Mouse (Mus musculus) liver, adult 2 months (tissue): ENCODE measurements around the gene Nr4a1. TPM values are rescaled to one million over a fixed set of nuclear protein-coding genes. Genes with fewer than 3 reads are reported as not detected.

Source experiments
- DNase-seq: peaks from one replicate; pipeline ENCODE4 v3.0.0-alpha.2; 2011; ENCODE audit warnings: low read depth, low spot score; ENCODE audit errors: extremely low read depth
- H3K27ac ChIP-seq: fragments of 200-500 bp; replicated peaks from 2 replicates; pipeline ENCODE4 v1.5.1; 2012; ENCODE audit warnings: low read depth, mild to moderate bottlenecking, control low read depth, inconsistent platforms, low read length; ENCODE audit not compliant: insufficient read depth
- H3K27me3 ChIP-seq: fragments of 200-500 bp; 2 replicates; pipeline ENCODE4 v1.6.1; 2012; ENCODE audit warnings: mild to moderate bottlenecking, moderate library complexity, low read length, inconsistent platforms; ENCODE audit not compliant: control insufficient read depth, insufficient read depth
- H3K36me3 ChIP-seq: fragments of 200-500 bp; 2 replicates; pipeline ENCODE4 v1.6.1; 2012; ENCODE audit warnings: low read length, inconsistent platforms; ENCODE audit not compliant: control insufficient read depth, insufficient read depth
- H3K4me1 ChIP-seq: fragments of 200-500 bp; 2 replicates; pipeline ENCODE4 v1.6.1; 2011; ENCODE audit warnings: low read length; ENCODE audit not compliant: control insufficient read depth, insufficient read depth
- H3K4me3 ChIP-seq: fragments of 200-500 bp; 2 replicates; pipeline ENCODE4 v1.5.1; 2011; ENCODE audit warnings: low read depth, mild to moderate bottlenecking, control low read depth, low read length, moderate library complexity; ENCODE audit not compliant: insufficient read depth
- H3K79me2 ChIP-seq: fragments of 200-500 bp; 2 replicates; pipeline ENCODE4 v1.6.1; 2012; ENCODE audit warnings: inconsistent platforms, mild to moderate bottlenecking, low read length, moderate library complexity; ENCODE audit not compliant: control insufficient read depth, insufficient read depth
- H3K9ac ChIP-seq: fragments of 200-500 bp; 2 replicates; pipeline ENCODE4 v1.6.1; 2012; ENCODE audit warnings: low read depth, mild to moderate bottlenecking, control low read depth, inconsistent platforms, low read length
- CTCF ChIP-seq: fragments of 200-500 bp; IDR thresholded peaks from 2 replicates; pipeline ENCODE4 v1.5.1; 2011; ENCODE audit warnings: low read depth, low read length, control low read depth
- POLR2A ChIP-seq: fragments of 200-500 bp; IDR thresholded peaks from 2 replicates; pipeline ENCODE4 v1.6.1; 2011; ENCODE audit warnings: low read length, control low read depth; ENCODE audit not compliant: insufficient read depth; ENCODE audit errors: extremely low read depth
- WGBS: fragments of 180-500 bp; shearing (Covaris S2); methylation state at CpG from one replicate; pipeline ENCODE4 v1.1.7; 2018; 5-methylcytosine and 5-hydroxymethylcytosine counted together
- polyA plus RNA-seq: library from polyadenylated mRNA; depleted of rRNA; stranded (reverse); fragments of >200 nt; gene quantifications from 2 replicates; pipeline ENCODE4 v1.2.3, GENCODE M21; 2012; rRNA removed
- total RNA-seq: library from RNA; depleted of rRNA; stranded (reverse); fragments of >200 nt; gene quantifications from 2 replicates; pipeline ENCODE4 v1.2.3, GENCODE M21; 2014; rRNA removed

Gene Nr4a1
- total and polyA plus RNA-seq, 2 experiments, result 0.18 to 0.89 TPM

DNA sequence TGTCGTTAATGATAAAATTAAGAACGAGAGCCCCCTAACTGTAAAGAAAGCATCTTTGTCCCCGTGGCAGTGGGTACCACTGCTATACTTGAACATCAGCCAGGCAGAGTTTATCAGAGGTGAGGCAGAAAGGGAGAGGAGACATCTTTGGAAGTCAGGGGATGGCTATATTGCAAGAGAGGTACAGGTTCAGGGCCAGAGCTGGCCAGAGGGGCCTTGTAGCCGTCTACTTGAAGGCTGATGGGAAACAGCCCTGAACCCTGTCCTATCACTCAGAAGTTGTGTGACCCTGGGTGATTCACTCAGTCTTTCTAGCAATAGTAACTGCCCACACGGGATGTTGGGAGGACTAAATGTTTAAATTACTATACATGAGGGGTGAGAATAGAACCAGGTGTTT is 67.1 kb downstream of the Nr4a1 start:
- no peak for DNase-seq
- Histone ChIP-seq H3K79me2 (no peaks in the 10 kb centered on the region), H3K36me3 (no peaks in the 10 kb centered on the region), H3K4me3 (no peak overlapping the region), H3K27me3 (no peaks in the 10 kb centered on the region), H3K27ac (no peak overlapping the region; the same call in 1 of the 2 replicates), H3K4me1 (no peaks in the 10 kb centered on the region), H3K9ac (no peak overlapping the region)
- 52% methylated on average over 5 of the region's 5 CpGs for WGBS
- TF ChIP-seq POLR2A (no peak), CTCF (no peak)

DNA sequence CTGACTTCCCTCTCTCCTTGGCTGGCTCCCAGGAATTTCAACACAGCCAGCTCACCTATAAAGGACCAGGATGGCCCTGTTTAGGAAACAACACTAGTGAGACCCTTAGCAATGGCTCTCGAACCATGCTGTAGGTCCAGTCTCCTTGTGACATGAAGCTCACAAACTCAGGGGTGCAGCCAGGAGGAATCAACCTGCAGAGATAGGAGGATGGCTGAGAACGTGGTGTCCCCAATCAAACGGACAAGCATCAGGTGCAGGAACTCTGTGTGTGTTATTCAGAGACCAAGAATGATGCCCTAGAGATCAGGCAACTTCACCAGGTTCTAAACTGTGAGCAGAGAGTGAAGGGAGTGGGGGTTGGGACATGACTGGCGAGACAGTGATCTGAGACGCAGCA is 68.0 kb downstream of the Nr4a1 start:
- Histone ChIP-seq H3K27me3 (no peaks in the 10 kb centered on the region), H3K36me3 (no peaks in the 10 kb centered on the region), H3K4me3 (no peak overlapping the region), H3K79me2 (no peaks in the 10 kb centered on the region), H3K27ac (no peak overlapping the region), H3K9ac (no peak overlapping the region), H3K4me1 (no peaks in the 10 kb centered on the region)
- 81% methylated on average over 5 of the region's 5 CpGs for WGBS
- no peak for DNase-seq
- TF ChIP-seq CTCF (no peak), POLR2A (no peak)

DNA sequence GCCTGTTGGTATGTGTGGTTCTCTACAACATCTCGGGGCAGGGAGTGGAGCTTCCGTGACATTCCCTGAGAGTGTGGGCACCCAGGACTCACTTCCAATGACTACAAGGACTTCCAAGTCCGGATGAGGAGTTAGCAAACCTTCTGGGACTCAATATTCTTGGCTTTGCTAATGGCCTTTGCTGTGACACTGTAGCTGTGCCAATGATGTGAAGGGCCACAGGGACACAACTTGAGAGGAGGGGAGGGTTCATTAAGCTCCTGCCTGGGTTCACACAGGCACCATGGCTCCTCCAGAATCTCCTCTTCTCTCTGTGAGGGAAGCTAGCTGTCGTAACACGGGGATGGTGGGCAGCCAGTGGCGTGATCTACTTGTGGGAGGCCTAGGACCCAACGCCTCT is 68.6 kb downstream of the Nr4a1 start:
- no peaks in the 10 kb centered on the region for H3K27me3 ChIP-seq
- WGBS, result 91% methylated on average over 7 of the region's 7 CpGs
- no peak overlapping the region for H3K27ac ChIP-seq
- no peaks in the 10 kb centered on the region for H3K36me3 ChIP-seq
- TF ChIP-seq POLR2A, result no peak
- no peak for TF ChIP-seq CTCF
- DNase-seq, result no peak
- H3K4me3 ChIP-seq, result no peak overlapping the region
- H3K4me1 ChIP-seq, result no peaks in the 10 kb centered on the region
- H3K79me2 ChIP-seq, result no peaks in the 10 kb centered on the region
- H3K9ac ChIP-seq, result no peak overlapping the region

DNA sequence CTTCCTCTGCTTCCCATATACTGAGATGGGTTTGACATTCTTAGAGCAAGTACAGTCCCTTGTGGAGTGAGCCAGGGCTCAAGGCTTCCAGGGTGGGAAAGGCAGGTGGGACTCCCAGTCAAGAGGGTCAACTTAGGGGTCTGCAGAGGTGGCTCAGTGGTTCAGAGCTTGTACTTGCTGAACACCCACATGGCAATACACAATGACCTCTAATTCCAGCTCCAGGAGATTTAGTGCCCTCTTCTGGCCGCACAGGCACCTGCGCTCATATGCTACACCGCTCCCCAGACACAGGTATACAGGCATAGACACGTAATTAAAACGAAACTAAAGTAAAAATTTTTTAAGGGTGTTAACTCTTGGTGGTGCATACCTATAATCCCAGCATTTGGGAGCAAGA is 69.4 kb downstream of the Nr4a1 start:
- H3K9ac ChIP-seq, result no peak overlapping the region
- H3K36me3 ChIP-seq, result no peaks in the 10 kb centered on the region
- no peaks in the 10 kb centered on the region for H3K27me3 ChIP-seq
- H3K79me2 ChIP-seq, result no peaks in the 10 kb centered on the region
- H3K27ac ChIP-seq, result no peak overlapping the region
- H3K4me1 ChIP-seq, result no peaks in the 10 kb centered on the region
- no peak for DNase-seq
- 95% methylated on average over 5 of the region's 5 CpGs for WGBS
- no peak overlapping the region for H3K4me3 ChIP-seq
- TF ChIP-seq POLR2A, result no peak
- no peak for TF ChIP-seq CTCF

Other genes with a start within 250 kb of the Nr4a1 start
- gene Gm47841, start 206.9 kb upstream of the Nr4a1 start, total RNA-seq, result not detected in 2 replicates
- gene Gm47841, start 206.9 kb upstream of the Nr4a1 start, polyA plus RNA-seq, result not detected in 2 replicates
- gene Fignl2, start 175.7 kb upstream of the Nr4a1 start, total RNA-seq, result 1.8 and 2.3 TPM in 2 replicates
- 6.4 and 6.9 TPM in 2 replicates for gene Fignl2, start 175.7 kb upstream of the Nr4a1 start, polyA plus RNA-seq
- gene Ankrd33, start 138.5 kb upstream of the Nr4a1 start, total RNA-seq, result not detected in 2 replicates
- not detected in 2 replicates for gene Ankrd33, start 138.5 kb upstream of the Nr4a1 start, polyA plus RNA-seq
- gene Acvrl1, start 125.7 kb upstream of the Nr4a1 start, total RNA-seq, result 3.0 and 4.4 TPM in 2 replicates
- gene Acvrl1, start 125.7 kb upstream of the Nr4a1 start, polyA plus RNA-seq, result 2.3 and 4.0 TPM in 2 replicates
- 4.5 and 5.0 TPM in 2 replicates for gene Acvr1b, start 80.2 kb upstream of the Nr4a1 start, total RNA-seq
- gene Acvr1b, start 80.2 kb upstream of the Nr4a1 start, polyA plus RNA-seq, result 9.4 and 9.6 TPM in 2 replicates
- gene Grasp, start 30.1 kb upstream of the Nr4a1 start, total RNA-seq, result 0.92 and 1.5 TPM in 2 replicates
- gene Grasp, start 30.1 kb upstream of the Nr4a1 start, polyA plus RNA-seq, result 1.2 and 1.5 TPM in 2 replicates
- 55.3 and 63.2 TPM in 2 replicates for gene Atg101, start 30.0 kb downstream of the Nr4a1 start, total RNA-seq
- 89.3 and 94.5 TPM in 2 replicates for gene Atg101, start 30.0 kb downstream of the Nr4a1 start, polyA plus RNA-seq
- gene 6030408B16Rik, start 38.9 kb downstream of the Nr4a1 start, total RNA-seq, result not detected in 2 replicates
- gene 6030408B16Rik, start 38.9 kb downstream of the Nr4a1 start, polyA plus RNA-seq, result 0.10 TPM in 1 of 2 replicates, not detected in the other
- gene Krt80, start 115.9 kb downstream of the Nr4a1 start, total RNA-seq, result 0.07 and 0.09 TPM in 2 replicates
- gene Krt80, start 115.9 kb downstream of the Nr4a1 start, polyA plus RNA-seq, result 0.15 and 0.46 TPM in 2 replicates
- gene Krt7, start 156.8 kb downstream of the Nr4a1 start, total RNA-seq, result 0.20 and 0.37 TPM in 2 replicates
- 0.29 and 0.31 TPM in 2 replicates for gene Krt7, start 156.8 kb downstream of the Nr4a1 start, polyA plus RNA-seq
- gene Krt87, start 184.5 kb downstream of the Nr4a1 start, total RNA-seq, result not detected in 2 replicates
- gene Krt87, start 184.5 kb downstream of the Nr4a1 start, polyA plus RNA-seq, result not detected in 2 replicates
- not detected in 2 replicates for gene Krt88, start 193.5 kb downstream of the Nr4a1 start, total RNA-seq
- not detected in 2 replicates for gene Krt88, start 193.5 kb downstream of the Nr4a1 start, polyA plus RNA-seq
- not detected in 2 replicates for gene Krt81, start 209.5 kb downstream of the Nr4a1 start, total RNA-seq
- not detected in 2 replicates for gene Krt81, start 209.5 kb downstream of the Nr4a1 start, polyA plus RNA-seq
- not detected in 2 replicates for gene Krt86, start 219.2 kb downstream of the Nr4a1 start, total RNA-seq
- not detected in 2 replicates for gene Krt86, start 219.2 kb downstream of the Nr4a1 start, polyA plus RNA-seq
- not detected in 2 replicates for gene Krt83, start 237.2 kb downstream of the Nr4a1 start, total RNA-seq
- not detected in 2 replicates for gene Krt83, start 237.2 kb downstream of the Nr4a1 start, polyA plus RNA-seq